ENCODE assay signal across 9 mouse cellular contexts in genomic region chr2:18031831-18032537, GRCm38 (mm10). TPM values are rescaled to one million over a fixed set of nuclear protein-coding genes. Genes with fewer than 3 reads are reported as not detected.
DNase-seq lines count a peak whose midpoint lies in the region; ATAC-seq and TF ChIP-seq lines count a peak whose summit lies in the region.
"Had no signal": no experiment of that assay in that cellular context is flagged by ENCODE, and none has a peak within 500 bp of the region (broad histone marks: within the 10 kb centered on the region; RNA-seq: fewer than 3 reads in every experiment).

No protein-coding gene starts in this region.

- WGBS in forebrain, embryonic 10.5 days, result under 1% methylated on average over 34 of the region's 34 CpGs
- WGBS in hindbrain, embryonic 12.5 days, result under 1% methylated on average over 34 of the region's 34 CpGs
- 3% methylated on average over 33 of the region's 34 CpGs for WGBS in limb, embryonic 14.5 days
- 1% methylated on average over 34 of the region's 34 CpGs for WGBS in neural tube, embryonic 13.5 days

- H3K27me3 ChIP-seq in forebrain, embryonic 10.5 days (ENCODE audit: poor library complexity, severe bottlenecking), result no peaks in the 10 kb centered on the region
- H3K27me3 ChIP-seq in hindbrain, embryonic 12.5 days, result no peaks in the 10 kb centered on the region
- no peaks in the 10 kb centered on the region for H3K27me3 ChIP-seq in limb, embryonic 14.5 days (ENCODE audit: control insufficient read depth, insufficient read depth, low read length)
- H3K27me3 ChIP-seq in neural tube, embryonic 13.5 days, result no peaks in the 10 kb centered on the region

- DNase-seq in layer of hippocampus, postnatal 10 days (ENCODE audit: low spot score in 2 of 2), result peak; percentile 69 to 73
- no peak for DNase-seq in layer of hippocampus, adult 9-10 months (ENCODE audit: low spot score)
- peak; percentile 72 for DNase-seq in adrenal gland, adult 2 months
- peak; percentile 84 for DNase-seq in forebrain, embryonic 10.5 days (ENCODE audit: extremely low spot score, low spot score)
- DNase-seq in limb, embryonic 14.5 days (ENCODE audit: low spot score), result peak; percentile 76

- peak overlapping the region; percentile 100 for H3K27ac ChIP-seq in forebrain, embryonic 10.5 days
- H3K27ac ChIP-seq in hindbrain, embryonic 12.5 days, result peak overlapping the region; percentile 73
- H3K27ac ChIP-seq in limb, embryonic 14.5 days (replicated peaks; ENCODE audit: low read depth, low read length), result peak overlapping the region; percentile 45; the same call in 1 of the 2 replicates
- no peak overlapping the region for H3K27ac ChIP-seq in neural tube, embryonic 13.5 days (replicated peaks)

- H3K4me1 ChIP-seq in forebrain, embryonic 10.5 days, result peaks cover 93% of the 10 kb centered on the region
- H3K4me1 ChIP-seq in hindbrain, embryonic 12.5 days, result peaks cover 54% of the 10 kb centered on the region
- H3K4me1 ChIP-seq in limb, embryonic 14.5 days (ENCODE audit: control insufficient read depth, insufficient read depth, low read length), result peaks cover 20% of the 10 kb centered on the region
- peaks cover 66% of the 10 kb centered on the region for H3K4me1 ChIP-seq in neural tube, embryonic 13.5 days (replicated peaks)

- no peak for ATAC-seq in hindbrain, embryonic 12.5 days (ENCODE audit: low FRiP score)
- peak; percentile 31; the same call in 1 of the 2 replicates for ATAC-seq in limb, embryonic 14.5 days (ENCODE audit: low FRiP score, low read depth)
- ATAC-seq in neural tube, embryonic 13.5 days (ENCODE audit: low read depth), result no peak
- ATAC-seq in erythroid progenitor cell, adult 5-6 weeks (replicated peaks; ENCODE audit: low FRiP score, poor library complexity, severe bottlenecking), result no peak

- peak overlapping the region; percentile 76 for H3K9ac ChIP-seq in hindbrain, embryonic 12.5 days
- H3K9ac ChIP-seq in limb, embryonic 14.5 days (ENCODE audit: low read depth, low read length, severe bottlenecking), result peak overlapping the region; percentile 83
- H3K9ac ChIP-seq in neural tube, embryonic 13.5 days, result peak overlapping the region; percentile 84

- TF ChIP-seq POLR2A in limb, embryonic 14.5 days (IDR thresholded peaks at IDR 0.05; ENCODE audit: borderline replicate concordance, extremely low read depth, insufficient read depth, insufficient read length), result no peak

- peak overlapping the region; percentile 80 for H3K4me3 ChIP-seq in forebrain, embryonic 10.5 days
- peak overlapping the region; percentile 35 for H3K4me3 ChIP-seq in hindbrain, embryonic 12.5 days
- peak overlapping the region; percentile 43 for H3K4me3 ChIP-seq in limb, embryonic 14.5 days (replicated peaks; ENCODE audit: low read length)
- peak overlapping the region; percentile 42 for H3K4me3 ChIP-seq in neural tube, embryonic 13.5 days

- H3K9me3 ChIP-seq in forebrain, embryonic 10.5 days, result no peaks in the 10 kb centered on the region
- no peaks in the 10 kb centered on the region for H3K9me3 ChIP-seq in hindbrain, embryonic 12.5 days (replicated peaks)
- no peaks in the 10 kb centered on the region for H3K9me3 ChIP-seq in limb, embryonic 14.5 days (ENCODE audit: control insufficient read depth, low read length)
- no peaks in the 10 kb centered on the region for H3K9me3 ChIP-seq in neural tube, embryonic 13.5 days

- H3K4me2 ChIP-seq in hindbrain, embryonic 12.5 days (replicated peaks), result peak overlapping the region; percentile 81
- peak overlapping the region; percentile 97 for H3K4me2 ChIP-seq in limb, embryonic 14.5 days (replicated peaks; ENCODE audit: low read depth, low read length, severe bottlenecking)
- H3K4me2 ChIP-seq in neural tube, embryonic 13.5 days, result peak overlapping the region; percentile 96

- no peaks in the 10 kb centered on the region for H3K36me3 ChIP-seq in forebrain, embryonic 10.5 days (replicated peaks)
- no peaks in the 10 kb centered on the region for H3K36me3 ChIP-seq in hindbrain, embryonic 12.5 days
- no peaks in the 10 kb centered on the region for H3K36me3 ChIP-seq in limb, embryonic 14.5 days (ENCODE audit: control insufficient read depth, insufficient read depth, low read length)
- no peaks in the 10 kb centered on the region for H3K36me3 ChIP-seq in neural tube, embryonic 13.5 days

RNA-seq across cellular contexts. Expression of gene A930004D18Rik, which starts 5.6 kb away (rescaled TPM):
- 1 to 10 TPM; 3.3 to 3.8 TPM for total RNA-seq in layer of hippocampus, postnatal 10 days (2021)
- total RNA-seq in adrenal gland, adult 2 months (2021), result 1 to 10 TPM in 1 of 2 experiments, under 1 TPM in 1; 0.92 to 3.3 TPM
- 0.42 and 0.70 TPM in 2 replicates for polyA plus RNA-seq in adrenal gland, adult 2 months (2012; rRNA removed)
- 13.8 and 17.9 TPM in 2 replicates for polyA plus RNA-seq in forebrain, embryonic 10.5 days (2016; fragmentation: Nextera tagmentation; extraction: Ambion mirVana)
- 18.0 and 18.6 TPM in 2 replicates for polyA plus RNA-seq in hindbrain, embryonic 12.5 days (2016; fragmentation: Nextera tagmentation; extraction: Ambion mirVana)
- 8.8 and 10.8 TPM in 2 replicates for polyA plus RNA-seq in limb, embryonic 14.5 days (2012; rRNA removed)
- polyA plus RNA-seq in limb, embryonic 14.5 days (2014; fragmentation: Nextera tagmentation; extraction: Ambion mirVana), result 13.0 and 14.2 TPM in 2 replicates
- polyA plus RNA-seq in neural tube, embryonic 13.5 days (2015; fragmentation: Nextera tagmentation; extraction: Ambion mirVana), result 8.8 and 12.3 TPM in 2 replicates
- total RNA-seq in erythroid progenitor cell, adult 5-6 weeks (2015; ENCODE audit: low replicate concordance), result not detected in 2 replicates
- total RNA-seq in erythroid progenitor cell, adult 5-6 weeks (2017; ENCODE audit: low replicate concordance), result not detected in 2 replicates

RNA-seq across cellular contexts. Expression of gene Skida1, which starts 16.9 kb away (rescaled TPM):
- total RNA-seq in layer of hippocampus, postnatal 10 days (2021), result 10 to 100 TPM; 12.7 to 14.8 TPM
- 1 to 10 TPM; 2.3 to 3.8 TPM for total RNA-seq in adrenal gland, adult 2 months (2021)
- 1.8 and 3.1 TPM in 2 replicates for polyA plus RNA-seq in adrenal gland, adult 2 months (2012; rRNA removed)
- 16.0 and 17.2 TPM in 2 replicates for polyA plus RNA-seq in forebrain, embryonic 10.5 days (2016; fragmentation: Nextera tagmentation; extraction: Ambion mirVana)
- 17.7 and 19.4 TPM in 2 replicates for polyA plus RNA-seq in hindbrain, embryonic 12.5 days (2016; fragmentation: Nextera tagmentation; extraction: Ambion mirVana)
- polyA plus RNA-seq in limb, embryonic 14.5 days (2012; rRNA removed), result 18.7 and 19.0 TPM in 2 replicates
- polyA plus RNA-seq in limb, embryonic 14.5 days (2014; fragmentation: Nextera tagmentation; extraction: Ambion mirVana), result 7.9 and 8.2 TPM in 2 replicates
- polyA plus RNA-seq in neural tube, embryonic 13.5 days (2015; fragmentation: Nextera tagmentation; extraction: Ambion mirVana), result 8.2 and 9.2 TPM in 2 replicates
- not detected in 2 replicates for total RNA-seq in erythroid progenitor cell, adult 5-6 weeks (2015; ENCODE audit: low replicate concordance)
- not detected in 2 replicates for total RNA-seq in erythroid progenitor cell, adult 5-6 weeks (2017; ENCODE audit: low replicate concordance)

RNA-seq across cellular contexts. Expression of gene Mllt10, which starts 23.1 kb away (rescaled TPM):
- total RNA-seq in layer of hippocampus, postnatal 10 days (2021), result 10 to 100 TPM; 48.8 to 58.2 TPM
- 10 to 100 TPM; 42.8 to 44.6 TPM for total RNA-seq in adrenal gland, adult 2 months (2021)
- polyA plus RNA-seq in adrenal gland, adult 2 months (2012; rRNA removed), result 22.6 and 23.2 TPM in 2 replicates
- polyA plus RNA-seq in forebrain, embryonic 10.5 days (2016; fragmentation: Nextera tagmentation; extraction: Ambion mirVana), result 65.0 and 68.0 TPM in 2 replicates
- polyA plus RNA-seq in hindbrain, embryonic 12.5 days (2016; fragmentation: Nextera tagmentation; extraction: Ambion mirVana), result 65.1 and 70.8 TPM in 2 replicates
- 52.7 and 59.4 TPM in 2 replicates for polyA plus RNA-seq in limb, embryonic 14.5 days (2012; rRNA removed)
- 33.4 and 38.0 TPM in 2 replicates for polyA plus RNA-seq in limb, embryonic 14.5 days (2014; fragmentation: Nextera tagmentation; extraction: Ambion mirVana)
- polyA plus RNA-seq in neural tube, embryonic 13.5 days (2015; fragmentation: Nextera tagmentation; extraction: Ambion mirVana), result 62.3 and 63.1 TPM in 2 replicates
- 122 and 125 TPM in 2 replicates for total RNA-seq in erythroid progenitor cell, adult 5-6 weeks (2015; ENCODE audit: low replicate concordance)
- 77.9 and 98.0 TPM in 2 replicates for total RNA-seq in erythroid progenitor cell, adult 5-6 weeks (2017; ENCODE audit: low replicate concordance)

RNA-seq across cellular contexts. Expression of gene H2al2a, which starts 35.2 kb away (rescaled TPM):
- not detected for total RNA-seq in layer of hippocampus, postnatal 10 days (2021)
- total RNA-seq in adrenal gland, adult 2 months (2021), result not detected
- not detected in 2 replicates for polyA plus RNA-seq in adrenal gland, adult 2 months (2012; rRNA removed)
- not detected in 2 replicates for polyA plus RNA-seq in forebrain, embryonic 10.5 days (2016; fragmentation: Nextera tagmentation; extraction: Ambion mirVana)
- not detected in 2 replicates for polyA plus RNA-seq in hindbrain, embryonic 12.5 days (2016; fragmentation: Nextera tagmentation; extraction: Ambion mirVana)
- not detected in 2 replicates for polyA plus RNA-seq in limb, embryonic 14.5 days (2012; rRNA removed)
- polyA plus RNA-seq in limb, embryonic 14.5 days (2014; fragmentation: Nextera tagmentation; extraction: Ambion mirVana), result not detected in 2 replicates
- polyA plus RNA-seq in neural tube, embryonic 13.5 days (2015; fragmentation: Nextera tagmentation; extraction: Ambion mirVana), result not detected in 2 replicates
- not detected in 2 replicates for total RNA-seq in erythroid progenitor cell, adult 5-6 weeks (2015; ENCODE audit: low replicate concordance)
- not detected in 2 replicates for total RNA-seq in erythroid progenitor cell, adult 5-6 weeks (2017; ENCODE audit: low replicate concordance)
- total RNA-seq: layer of hippocampus, postnatal 14 days had no signal
